Mouse (Mus musculus) kidney, embryonic 16.5 days (tissue): ENCODE results near the gene Gnb3. TPM values are rescaled to one million over a fixed set of nuclear protein-coding genes. Genes with fewer than 3 reads are reported as not detected.

Experiments
- ATAC-seq: fragments of 200-750 bp; cut with Nextera tagmentation; 2 replicates; pipeline ENCODE4 v1.8.0; 2017; ENCODE audit warnings: moderate TSS enrichment; ENCODE audit not compliant: low FRiP score, low TSS enrichment
- H3K27ac ChIP-seq: fragments of 300-500 bp; sonication (generic); 2 replicates; pipeline ENCODE4 v1.5.1; 2014; ENCODE audit warnings: low read length
- H3K27me3 ChIP-seq: fragments of 300-500 bp; sonication (generic); 2 replicates; pipeline ENCODE4 v1.6.1; 2014; ENCODE audit warnings: low read length, control low read depth, mixed read lengths; ENCODE audit not compliant: insufficient read depth
- H3K36me3 ChIP-seq: fragments of 300-500 bp; sonication (generic); 2 replicates; pipeline ENCODE4 v1.6.1; 2014; ENCODE audit warnings: low read length, control low read depth, mixed read lengths; ENCODE audit not compliant: insufficient read depth
- H3K4me1 ChIP-seq: fragments of 300-500 bp; sonication (generic); 2 replicates; pipeline ENCODE4 v1.6.1; 2014; ENCODE audit warnings: low read length, control low read depth, mixed read lengths; ENCODE audit not compliant: insufficient read depth
- H3K4me2 ChIP-seq: fragments of 300-500 bp; sonication (generic); replicated peaks from 2 replicates; pipeline ENCODE4 v1.6.1; 2014; ENCODE audit warnings: low read depth, low read length
- H3K4me3 ChIP-seq: fragments of 300-500 bp; sonication (generic); 2 replicates; pipeline ENCODE4 v1.5.1; 2014; ENCODE audit warnings: mild to moderate bottlenecking, low read length
- H3K9ac ChIP-seq: fragments of 300-500 bp; sonication (generic); replicated peaks from 2 replicates; pipeline ENCODE4 v1.6.1; 2014; ENCODE audit warnings: low read length
- H3K9me3 ChIP-seq: fragments of 300-500 bp; sonication (generic); 2 replicates; pipeline ENCODE4 v1.6.1; 2016; ENCODE audit warnings: low read length, control low read depth
- WGBS: fragments of 180-500 bp; shearing (Covaris S2); extraction: QIAGEN DNeasy Blood & Tissue Kit; methylation state at CpG from one replicate; pipeline ENCODE4 v1.1.7; 2014; 5-methylcytosine and 5-hydroxymethylcytosine counted together
- polyA plus RNA-seq: library from polyadenylated mRNA; unstranded; fragments of >200 nt; fragmentation: Nextera tagmentation; extraction: Ambion mirVana; gene quantifications from 2 replicates; pipeline ENCODE4 v1.2.1, GENCODE M21; 2015

Gene Gnb3
- polyA plus RNA-seq, 1 experiment from 2014 or later, result 1.8 TPM

DNA sequence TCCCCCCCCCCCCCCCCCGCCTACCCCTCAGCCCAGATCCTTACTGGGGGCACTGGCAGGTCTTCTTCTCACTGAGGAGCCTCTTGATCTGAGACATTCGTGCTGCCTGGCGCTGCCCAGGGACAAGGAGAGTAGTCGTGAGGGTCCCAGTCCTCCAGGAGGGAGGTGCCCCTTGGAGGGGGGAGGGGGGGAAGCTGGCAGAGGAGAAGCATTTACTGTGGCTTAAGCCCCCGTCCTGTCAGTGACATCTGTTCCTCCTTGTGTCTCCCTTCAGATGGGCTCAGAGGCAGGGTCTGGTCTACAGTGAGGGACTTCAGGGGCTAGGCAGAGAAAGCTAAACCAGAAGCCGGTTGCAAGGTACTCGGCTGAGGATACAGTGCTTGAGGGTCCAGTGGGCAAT, 26.5 kb upstream of the Gnb3 start:
- peaks cover 24% of the 10 kb centered on the region for H3K4me1 ChIP-seq
- WGBS, result 60% methylated on average over 6 of the region's 7 CpGs
- H3K4me2 ChIP-seq, result no peak overlapping the region
- H3K9ac ChIP-seq, result no peak overlapping the region
- H3K36me3 ChIP-seq, result no peaks in the 10 kb centered on the region
- no peak overlapping the region for H3K4me3 ChIP-seq
- H3K9me3 ChIP-seq, result no peaks in the 10 kb centered on the region
- H3K27me3 ChIP-seq, result peaks cover 8% of the 10 kb centered on the region; the same call in 1 of the 2 replicates
- H3K27ac ChIP-seq, result no peak overlapping the region
- no peak for ATAC-seq

DNA sequence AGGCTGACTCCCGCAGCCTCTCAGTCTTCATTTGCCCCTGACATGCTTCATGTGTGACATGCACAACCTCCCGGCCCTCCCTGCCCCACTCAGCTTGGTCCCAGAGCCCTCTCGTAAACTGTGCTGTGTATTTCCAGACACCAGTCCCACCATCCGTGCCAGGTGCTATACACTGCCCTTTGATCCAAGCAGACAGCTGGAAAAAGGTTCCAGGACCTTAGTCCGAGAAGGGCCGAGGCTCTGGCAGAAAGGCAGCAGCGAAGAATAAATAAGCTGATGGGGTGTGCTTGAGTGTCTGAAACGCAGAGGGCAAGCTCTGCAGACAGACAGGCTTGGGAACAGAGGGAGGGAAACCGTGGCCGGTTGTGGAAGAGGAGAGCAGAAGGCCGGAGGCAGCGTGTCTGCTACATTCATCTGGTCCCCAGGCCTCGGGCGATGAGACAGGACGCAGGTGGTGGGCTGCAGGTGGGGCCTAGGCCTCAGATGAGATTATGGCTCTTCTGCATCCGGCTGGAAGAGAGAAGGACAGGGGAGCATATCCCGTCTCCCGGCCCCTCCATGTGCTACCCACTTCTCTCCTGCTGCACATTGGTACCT, 25.8 kb upstream of the Gnb3 start:
- WGBS, result 51% methylated on average over 18 of the region's 18 CpGs
- H3K9me3 ChIP-seq, result no peaks in the 10 kb centered on the region
- no peaks in the 10 kb centered on the region for H3K36me3 ChIP-seq
- H3K4me3 ChIP-seq, result no peak overlapping the region
- H3K4me2 ChIP-seq, result no peak overlapping the region
- peaks cover 25% of the 10 kb centered on the region for H3K4me1 ChIP-seq
- no peak overlapping the region for H3K27ac ChIP-seq
- ATAC-seq, result no peak
- no peak overlapping the region for H3K9ac ChIP-seq
- H3K27me3 ChIP-seq, result peaks cover 8% of the 10 kb centered on the region; the same call in 1 of the 2 replicates

- 1% methylated on average over 41 of the region's 43 CpGs for WGBS
- Histone ChIP-seq H3K36me3 (no peaks in the 10 kb centered on the region), H3K4me2 (peak within 1 kb of the TSS; percentile 98), H3K9ac (peak within 1 kb of the TSS; percentile 80), H3K27me3 (peaks cover 15% of the 10 kb centered on the region; the same call in 1 of the 2 replicates), H3K4me3 (peak within 1 kb of the TSS; percentile 58), H3K4me1 (peaks cover 26% of the 10 kb centered on the region), H3K27ac (no peak within 1 kb of the TSS), H3K9me3 (no peaks in the 10 kb centered on the region)
- ATAC-seq, result peak; percentile 70
Observed at GRCm38 (mm10) chr6:124863658-124864298, 23.7 kb upstream of the Gnb3 start, which contains the start of gene Gpr162. Gene Gpr162 (minus strand): TSS chr6:124863983.

- Histone ChIP-seq H3K9ac (peak overlapping the region; percentile 80), H3K27ac (no peak overlapping the region), H3K4me3 (peak overlapping the region; percentile 58), H3K4me1 (peaks cover 32% of the 10 kb centered on the region), H3K27me3 (peaks cover 15% of the 10 kb centered on the region; the same call in 1 of the 2 replicates), H3K36me3 (no peaks in the 10 kb centered on the region), H3K9me3 (no peaks in the 10 kb centered on the region), H3K4me2 (peak overlapping the region; percentile 98)
- ATAC-seq, result no peak; the same call in 1 of the 2 replicates
- 2% methylated on average over 10 of the region's 16 CpGs for WGBS
Observed at GRCm38 (mm10) chr6:124863125-124863657, 23.1 kb upstream of the Gnb3 start.

DNA sequence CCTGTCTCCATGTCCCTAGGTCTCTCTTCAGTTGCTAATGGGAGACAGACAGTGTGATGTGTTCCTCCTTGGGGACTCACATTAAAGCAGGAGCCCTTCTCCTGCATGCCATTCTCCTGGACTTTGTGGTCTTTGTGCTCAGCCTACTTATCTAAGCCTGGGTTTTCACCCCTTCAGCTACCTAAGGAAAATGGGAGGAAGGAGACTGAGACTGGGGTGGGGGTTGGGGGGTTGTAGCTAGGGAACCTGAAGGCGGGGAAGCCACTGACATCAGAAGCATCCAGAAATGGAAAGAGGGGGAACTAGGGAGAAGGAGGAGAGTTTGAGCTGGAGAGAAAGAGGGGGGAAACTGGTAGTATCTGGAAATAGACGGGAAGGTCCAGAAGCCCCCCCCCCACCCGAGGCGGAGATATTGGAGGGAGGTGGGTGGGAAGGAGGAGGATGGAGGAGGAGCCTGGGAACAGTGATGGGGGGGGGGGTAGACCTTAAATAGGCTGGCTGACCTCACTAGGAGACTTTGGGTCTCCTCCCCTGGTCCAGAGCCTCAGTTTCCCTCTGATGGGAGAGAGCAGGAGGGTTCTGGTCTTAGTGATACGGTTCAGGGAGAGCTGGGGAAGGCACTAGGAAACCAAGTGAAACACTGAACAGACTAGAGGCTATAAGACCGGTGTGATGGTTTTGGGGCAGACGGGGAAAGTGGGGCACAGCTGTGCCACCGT, 22.5 kb upstream of the Gnb3 start:
- WGBS, result 18% methylated on average over 8 of the region's 8 CpGs
- Histone ChIP-seq H3K36me3 (no peaks in the 10 kb centered on the region), H3K27ac (no peak overlapping the region), H3K4me3 (peak overlapping the region; percentile 58), H3K4me2 (peak overlapping the region; percentile 98), H3K27me3 (peaks cover 15% of the 10 kb centered on the region; the same call in 1 of the 2 replicates), H3K4me1 (peaks cover 32% of the 10 kb centered on the region), H3K9me3 (no peaks in the 10 kb centered on the region), H3K9ac (peak overlapping the region; percentile 80; the same call in 1 of the 2 replicates)
- ATAC-seq, result no peak

- 11% methylated on average over 3 of the region's 3 CpGs for WGBS
- Histone ChIP-seq H3K27me3 (peaks cover 15% of the 10 kb centered on the region; the same call in 1 of the 2 replicates), H3K4me2 (no peak overlapping the region), H3K27ac (no peak overlapping the region), H3K4me3 (no peak overlapping the region), H3K9me3 (no peaks in the 10 kb centered on the region), H3K4me1 (peaks cover 32% of the 10 kb centered on the region), H3K36me3 (no peaks in the 10 kb centered on the region), H3K9ac (no peak overlapping the region)
- ATAC-seq, result no peak
Observed at GRCm38 (mm10) chr6:124861802-124862201, 21.7 kb upstream of the Gnb3 start.

- no peak overlapping the region for H3K9ac ChIP-seq
- H3K9me3 ChIP-seq, result no peaks in the 10 kb centered on the region
- H3K4me3 ChIP-seq, result no peak overlapping the region
- H3K4me2 ChIP-seq, result no peak overlapping the region
- 86% methylated on average over 19 of the region's 19 CpGs for WGBS
- H3K27ac ChIP-seq, result no peak overlapping the region
- H3K36me3 ChIP-seq, result no peaks in the 10 kb centered on the region
- peaks cover 36% of the 10 kb centered on the region for H3K4me1 ChIP-seq
- no peak for ATAC-seq
- H3K27me3 ChIP-seq, result peaks cover 15% of the 10 kb centered on the region; the same call in 1 of the 2 replicates
Observed at GRCm38 (mm10) chr6:124861266-124861665, 21.2 kb upstream of the Gnb3 start.

DNA sequence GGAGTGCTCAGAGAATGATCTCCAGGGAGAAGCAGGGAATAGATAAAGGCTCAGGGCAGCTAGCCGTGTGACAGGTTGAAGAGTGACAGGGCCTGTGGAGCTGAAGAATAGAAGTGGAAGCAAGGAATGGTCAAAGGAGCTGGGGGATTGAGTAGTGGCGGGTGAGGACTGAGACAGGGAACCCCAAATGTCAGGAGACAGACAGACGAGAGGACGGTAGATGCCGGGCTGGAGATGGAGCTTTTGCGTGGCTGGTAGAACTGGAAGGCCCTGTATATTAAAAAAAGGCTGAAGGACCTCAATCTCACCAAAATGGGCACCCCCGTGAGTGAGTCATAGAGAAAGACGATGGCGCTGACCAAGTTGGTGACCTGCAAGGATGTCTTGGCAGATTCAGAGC, 20.4 kb upstream of the Gnb3 start:
- Histone ChIP-seq H3K4me2 (no peak overlapping the region), H3K4me3 (no peak overlapping the region), H3K36me3 (no peaks in the 10 kb centered on the region), H3K27ac (no peak overlapping the region), H3K9ac (no peak overlapping the region), H3K9me3 (no peaks in the 10 kb centered on the region), H3K4me1 (peaks cover 43% of the 10 kb centered on the region), H3K27me3 (peaks cover 15% of the 10 kb centered on the region; the same call in 1 of the 2 replicates)
- 88% methylated on average over 9 of the region's 9 CpGs for WGBS
- no peak for ATAC-seq

DNA sequence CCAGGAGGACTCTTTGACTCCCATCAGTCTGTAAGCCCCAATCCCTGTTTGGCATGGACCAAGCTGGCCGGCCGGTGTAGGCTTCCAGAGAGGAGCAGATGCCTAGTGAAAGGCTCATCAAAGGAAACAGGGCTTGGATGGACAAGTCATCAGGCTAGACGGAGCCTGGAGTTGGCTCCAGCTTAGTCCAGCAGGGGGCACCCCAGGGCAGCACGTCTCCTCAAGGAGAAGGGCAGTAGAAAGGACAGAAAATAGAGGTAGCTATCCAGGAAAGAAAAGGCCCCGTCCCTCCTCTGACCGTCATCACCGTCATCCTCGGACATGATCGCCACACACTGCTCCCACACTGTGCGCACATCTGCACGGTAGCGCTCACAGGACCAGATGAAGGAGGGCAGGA, 19.6 kb upstream of the Gnb3 start:
- no peak overlapping the region for H3K9ac ChIP-seq
- peaks cover 15% of the 10 kb centered on the region; the same call in 1 of the 2 replicates for H3K27me3 ChIP-seq
- H3K4me3 ChIP-seq, result no peak overlapping the region
- no peaks in the 10 kb centered on the region for H3K9me3 ChIP-seq
- no peaks in the 10 kb centered on the region for H3K36me3 ChIP-seq
- ATAC-seq, result no peak
- H3K27ac ChIP-seq, result no peak overlapping the region
- WGBS, result 4% methylated on average over 12 of the region's 12 CpGs
- no peak overlapping the region for H3K4me2 ChIP-seq
- peaks cover 45% of the 10 kb centered on the region for H3K4me1 ChIP-seq
